Mouse (Mus musculus): Measurements from ENCODE around the gene Tmem222. TPM values are rescaled to one million over a fixed set of nuclear protein-coding genes. Genes with fewer than 3 reads are reported as not detected.

Tmem222 gene
- total and polyA plus RNA-seq, 3 experiments = 25.2 to 33.5 (median 30.8) TPM

DNA sequence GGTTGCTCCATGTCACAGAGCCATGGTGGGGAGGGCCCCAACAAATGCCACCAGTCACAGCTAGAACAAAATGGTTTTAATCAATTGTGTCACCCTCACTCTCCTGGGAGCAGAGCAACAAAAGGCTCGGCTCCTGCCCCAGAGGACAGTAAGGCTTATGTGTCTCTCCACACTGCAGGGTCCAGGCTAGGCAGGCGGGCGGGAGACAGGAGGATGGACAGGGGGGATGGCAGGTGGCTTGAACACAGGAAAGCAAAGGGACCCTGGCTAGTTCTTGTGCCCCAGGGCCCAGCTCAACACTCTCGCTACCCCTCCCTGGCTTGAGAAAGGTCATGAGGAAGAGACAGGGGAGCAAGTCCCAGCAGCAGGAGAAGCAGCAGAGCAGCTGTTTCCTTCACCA lies 14.8 kb upstream of the Tmem222 start:
- Histone ChIP-seq H3K4me1 (ENCODE audit: insufficient read depth, low read depth, low read length) (peaks cover 62% of the 10 kb centered on the region), H3K9me3 (replicated peaks) (no peaks in the 10 kb centered on the region), H3K27me3 (ENCODE audit: insufficient read depth, low read length) (no peaks in the 10 kb centered on the region), H3K36me3 (replicated peaks) (peaks cover 51% of the 10 kb centered on the region), H3K4me3 (ENCODE audit: low read depth, low read length) (no peak overlapping the region)
- no peak for DNase-seq (ENCODE audit: low spot score)
- TF ChIP-seq POLR2AphosphoS5 (IDR thresholded peaks at IDR 0.05; ENCODE audit: insufficient replicate concordance, low read depth, low read length) = no peak
- no peak for ATAC-seq (ENCODE audit: extremely low read depth, insufficient number of reproducible peaks, low FRiP score, poor library complexity, severe bottlenecking)

- ATAC-seq (ENCODE audit: extremely low read depth, insufficient number of reproducible peaks, low FRiP score, poor library complexity, severe bottlenecking) (no peak), DNase-seq (ENCODE audit: low spot score) (no peak)
- H3K36me3 ChIP-seq (replicated peaks) = peaks cover 39% of the 10 kb centered on the region
- no peaks in the 10 kb centered on the region for H3K9me3 ChIP-seq (replicated peaks)
- no peak overlapping the region for H3K4me3 ChIP-seq (ENCODE audit: low read depth, low read length)
- H3K4me1 ChIP-seq (ENCODE audit: insufficient read depth, low read depth, low read length) = peaks cover 70% of the 10 kb centered on the region
- H3K27me3 ChIP-seq (ENCODE audit: insufficient read depth, low read length) = no peaks in the 10 kb centered on the region
- TF ChIP-seq POLR2AphosphoS5 (IDR thresholded peaks at IDR 0.05; ENCODE audit: insufficient replicate concordance, low read depth, low read length) (no peak), GATA2 (IDR thresholded peaks at IDR 0.05; ENCODE audit: borderline replicate concordance, low read depth, low read length) (no peak), TAL1 (conservative IDR thresholded peaks at IDR 0.05; ENCODE audit: low read depth, low read length) (no peak), GATA1 (IDR thresholded peaks at IDR 0.05; ENCODE audit: borderline replicate concordance, low read length) (no peak), CTCF (IDR thresholded peaks at IDR 0.05; ENCODE audit: low read depth, low read length) (no peak)
Observed at GRCm38 (mm10) chr4:133291255-133291654, 13.7 kb upstream of the Tmem222 start.

- DNase-seq (ENCODE audit: low spot score) (no peak), ATAC-seq (ENCODE audit: extremely low read depth, insufficient number of reproducible peaks, low FRiP score, poor library complexity, severe bottlenecking) (no peak)
- Histone ChIP-seq H3K9me3 (replicated peaks) (no peaks in the 10 kb centered on the region), H3K4me3 (ENCODE audit: low read depth, low read length) (peak overlapping the region; percentile 27; the same call in 1 of the 2 replicates), H3K27me3 (ENCODE audit: insufficient read depth, low read length) (no peaks in the 10 kb centered on the region), H3K36me3 (replicated peaks) (no peaks in the 10 kb centered on the region), H3K4me1 (ENCODE audit: insufficient read depth, low read depth, low read length) (peaks cover 86% of the 10 kb centered on the region)
- TF ChIP-seq CTCF (IDR thresholded peaks at IDR 0.05; ENCODE audit: low read depth, low read length) = no peak
Observed at GRCm38 (mm10) chr4:133286476-133287077, 9.0 kb upstream of the Tmem222 start.

- ATAC-seq (ENCODE audit: extremely low read depth, insufficient number of reproducible peaks, low FRiP score, poor library complexity, severe bottlenecking) = peak; percentile 58
- peak; percentile 64 for DNase-seq (ENCODE audit: low spot score)
- no peaks in the 10 kb centered on the region for H3K36me3 ChIP-seq (replicated peaks)
- no peak overlapping the region for H3K4me3 ChIP-seq (ENCODE audit: low read depth, low read length)
- no peaks in the 10 kb centered on the region for H3K27me3 ChIP-seq (ENCODE audit: insufficient read depth, low read length)
- TF ChIP-seq TAL1 (conservative IDR thresholded peaks at IDR 0.05; ENCODE audit: low read depth, low read length) = peak; percentile 98
- TF ChIP-seq GATA1 (IDR thresholded peaks at IDR 0.05; ENCODE audit: borderline replicate concordance, low read length) = no peak
- TF ChIP-seq POLR2AphosphoS5 (IDR thresholded peaks at IDR 0.05; ENCODE audit: insufficient replicate concordance, low read depth, low read length) = no peak
- no peak for TF ChIP-seq CTCF (IDR thresholded peaks at IDR 0.05; ENCODE audit: low read depth, low read length)
- 0 out of 2 replicates have a peak, but pooled peaks have one; percentile 60 for TF ChIP-seq GATA2 (IDR thresholded peaks at IDR 0.05; ENCODE audit: borderline replicate concordance, low read depth, low read length)
- H3K4me1 ChIP-seq (ENCODE audit: insufficient read depth, low read depth, low read length) = peaks cover 83% of the 10 kb centered on the region
- no peaks in the 10 kb centered on the region for H3K9me3 ChIP-seq (replicated peaks)
Observed at GRCm38 (mm10) chr4:133285950-133286349, 8.4 kb upstream of the Tmem222 start.

DNA sequence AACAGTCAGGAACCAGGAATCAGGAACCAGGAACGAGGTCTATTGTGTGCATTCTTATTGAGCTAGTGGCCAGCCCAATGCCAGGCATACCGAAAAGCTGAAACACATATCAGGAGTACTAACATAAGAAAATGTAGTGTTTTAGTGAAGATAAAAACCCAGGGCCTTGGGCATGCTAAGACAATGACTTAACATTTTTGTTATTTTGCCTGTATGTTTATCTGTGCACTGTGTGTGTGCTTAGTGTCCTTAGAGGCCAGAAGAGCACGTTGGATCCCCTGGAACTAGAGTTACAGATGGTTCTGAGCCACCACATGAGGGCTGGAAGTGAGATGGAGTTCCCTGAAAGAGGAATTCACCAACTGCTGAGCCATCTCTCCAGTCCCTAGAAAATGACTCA lies 7.7 kb upstream of the Tmem222 start:
- no peak overlapping the region for H3K4me3 ChIP-seq (ENCODE audit: low read depth, low read length)
- TF ChIP-seq GATA1 (IDR thresholded peaks at IDR 0.05; ENCODE audit: borderline replicate concordance, low read length) (no peak), TAL1 (conservative IDR thresholded peaks at IDR 0.05; ENCODE audit: low read depth, low read length) (0 out of 2 replicates have a peak, but pooled peaks have one; percentile 13), CTCF (IDR thresholded peaks at IDR 0.05; ENCODE audit: low read depth, low read length) (no peak)
- H3K4me1 ChIP-seq (ENCODE audit: insufficient read depth, low read depth, low read length) = peaks cover 77% of the 10 kb centered on the region
- H3K27me3 ChIP-seq (ENCODE audit: insufficient read depth, low read length) = no peaks in the 10 kb centered on the region
- ATAC-seq (ENCODE audit: extremely low read depth, insufficient number of reproducible peaks, low FRiP score, poor library complexity, severe bottlenecking) (peak; percentile 42), DNase-seq (ENCODE audit: low spot score) (no peak)
- no peaks in the 10 kb centered on the region for H3K9me3 ChIP-seq (replicated peaks)
- H3K36me3 ChIP-seq (replicated peaks) = no peaks in the 10 kb centered on the region

- TF ChIP-seq POLR2AphosphoS5 (IDR thresholded peaks at IDR 0.05; ENCODE audit: insufficient replicate concordance, low read depth, low read length) (no peak), GATA1 (IDR thresholded peaks at IDR 0.05; ENCODE audit: borderline replicate concordance, low read length) (no peak), TAL1 (conservative IDR thresholded peaks at IDR 0.05; ENCODE audit: low read depth, low read length) (no peak), CTCF (IDR thresholded peaks at IDR 0.05; ENCODE audit: low read depth, low read length) (no peak), GATA2 (IDR thresholded peaks at IDR 0.05; ENCODE audit: borderline replicate concordance, low read depth, low read length) (no peak)
- Histone ChIP-seq H3K4me3 (ENCODE audit: low read depth, low read length) (no peak overlapping the region), H3K27me3 (ENCODE audit: insufficient read depth, low read length) (no peaks in the 10 kb centered on the region), H3K4me1 (ENCODE audit: insufficient read depth, low read depth, low read length) (peaks cover 71% of the 10 kb centered on the region), H3K36me3 (replicated peaks) (no peaks in the 10 kb centered on the region), H3K9me3 (replicated peaks) (no peaks in the 10 kb centered on the region)
- DNase-seq (ENCODE audit: low spot score) = no peak
- ATAC-seq (ENCODE audit: extremely low read depth, insufficient number of reproducible peaks, low FRiP score, poor library complexity, severe bottlenecking) = no peak
Observed at GRCm38 (mm10) chr4:133282656-133283055, 5.1 kb upstream of the Tmem222 start.

DNA sequence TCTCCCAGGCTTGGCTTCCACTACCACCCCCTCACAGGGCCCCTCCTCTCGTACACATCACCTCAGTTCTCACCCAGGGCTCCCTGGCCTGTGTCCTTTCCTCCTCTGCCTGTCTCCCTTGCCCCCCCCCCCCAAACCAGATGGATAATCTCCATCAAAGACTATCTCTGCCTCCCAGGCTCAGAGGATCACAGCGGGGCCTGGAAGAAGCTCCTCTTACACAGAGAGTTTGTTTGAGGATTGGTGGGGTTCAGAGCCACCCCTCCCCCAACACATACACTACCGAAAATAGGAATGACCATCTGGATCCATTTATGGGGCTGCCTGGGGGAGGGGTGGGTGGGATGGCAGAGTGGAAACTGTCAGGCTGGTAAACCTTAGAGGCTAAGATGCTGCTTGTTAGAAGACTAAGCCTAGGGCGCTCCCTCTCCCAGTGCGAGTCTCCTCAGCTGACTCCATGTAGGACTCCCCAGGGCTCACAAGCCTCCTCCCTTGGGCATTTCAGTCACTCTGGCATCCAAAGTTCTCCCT lies 4.4 kb upstream of the Tmem222 start:
- no peak for ATAC-seq (ENCODE audit: extremely low read depth, insufficient number of reproducible peaks, low FRiP score, poor library complexity, severe bottlenecking)
- Histone ChIP-seq H3K36me3 (replicated peaks) (no peaks in the 10 kb centered on the region), H3K4me3 (ENCODE audit: low read depth, low read length) (no peak overlapping the region; the same call in 1 of the 2 replicates)

More for the DNA sequence above, 4.4 kb upstream of the Tmem222 start:
- Histone ChIP-seq H3K27me3 (ENCODE audit: insufficient read depth, low read length) (no peaks in the 10 kb centered on the region), H3K9me3 (replicated peaks) (no peaks in the 10 kb centered on the region), H3K4me1 (ENCODE audit: insufficient read depth, low read depth, low read length) (peaks cover 65% of the 10 kb centered on the region)
- TF ChIP-seq GATA2 (IDR thresholded peaks at IDR 0.05; ENCODE audit: borderline replicate concordance, low read depth, low read length) = no peak
- TF ChIP-seq CTCF (IDR thresholded peaks at IDR 0.05; ENCODE audit: low read depth, low read length) = no peak
- no peak for TF ChIP-seq TAL1 (conservative IDR thresholded peaks at IDR 0.05; ENCODE audit: low read depth, low read length)
- TF ChIP-seq GATA1 (IDR thresholded peaks at IDR 0.05; ENCODE audit: borderline replicate concordance, low read length) = no peak
- TF ChIP-seq POLR2AphosphoS5 (IDR thresholded peaks at IDR 0.05; ENCODE audit: insufficient replicate concordance, low read depth, low read length) = no peak
- DNase-seq (ENCODE audit: low spot score) = no peak
